Mouse (Mus musculus) lung, adult 10 weeks (tissue): ENCODE results near the gene Vcpkmt. TPM values are rescaled to one million over a fixed set of nuclear protein-coding genes. Genes with fewer than 3 reads are reported as not detected.

Experiments used
- polyA plus RNA-seq: library from polyadenylated mRNA; stranded (reverse); fragments of 350-450 nt; fragmentation: Illumina TruSeq; extraction: RNeasy Lipid Tissue Mini Kit (QIAGEN cat#74804); gene quantifications from one replicate; pipeline ENCODE4 v1.2.3, GENCODE M21; 2014; ENCODE audit warnings: low read depth, low replicate concordance; ENCODE audit not compliant: insufficient read depth

Vcpkmt gene
- polyA plus RNA-seq, result 10.6 TPM

GRCm38 (mm10) chr12:69582613-69583269 lies at the start of gene Vcpkmt:
Gene Vcpkmt (minus strand): TSS chr12:69583028.

Other genes with a start within 250 kb of the Vcpkmt start
- gene Nemf, start 225.9 kb downstream of the Vcpkmt start, polyA plus RNA-seq, result 11.5 TPM
- gene Arf6, start 210.9 kb downstream of the Vcpkmt start, polyA plus RNA-seq, result 57.8 TPM
- not detected for gene Gm9887, start 210.6 kb downstream of the Vcpkmt start, polyA plus RNA-seq
- 15.7 TPM for gene Sos2, start 98.8 kb upstream of the Vcpkmt start, polyA plus RNA-seq
- gene L2hgdh, start 141.8 kb upstream of the Vcpkmt start, polyA plus RNA-seq, result 2.6 TPM
- gene Atp5s, start 141.9 kb upstream of the Vcpkmt start, polyA plus RNA-seq, result 10.9 TPM
- 1.0 TPM for gene Cdkl1, start 208.2 kb upstream of the Vcpkmt start, polyA plus RNA-seq